Mouse (Mus musculus) cerebellum, adult 9-10 months (tissue): ENCODE data around the gene Olfr1457.

Source experiments
- DNase-seq: peaks from one replicate; pipeline ENCODE4 v3.0.0; 2022

Olfr1457 gene

GRCm38 (mm10) chr19:13097791-13098190 is at the start of gene Olfr1457:
Gene Olfr1457 (minus strand): TSS chr19:13097891.
- DNase-seq = no peak

DNA sequence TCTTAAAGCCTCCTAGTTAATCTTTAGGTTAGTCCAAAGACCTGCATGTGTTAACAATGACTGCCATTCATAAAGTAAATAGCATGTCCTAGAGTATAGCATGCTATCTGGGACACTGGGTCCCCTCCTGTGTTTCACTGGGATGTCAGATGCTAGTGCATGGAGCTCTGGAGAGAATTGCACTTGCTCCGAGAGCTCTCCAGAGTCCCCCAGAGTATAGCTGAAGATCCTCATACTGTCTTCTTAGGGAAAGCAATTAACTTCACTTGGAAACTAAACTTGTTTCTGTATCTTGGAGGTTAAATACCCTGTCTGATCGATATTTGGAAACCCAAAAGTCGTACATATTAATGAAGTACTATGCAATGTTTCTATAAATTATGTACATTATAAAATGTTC is 9.0 kb upstream of the Olfr1457 start, which contains the start of gene Olfr1458:
Gene Olfr1458 (minus strand): TSS at position 101 of the 400 bp plus-strand sequence.
- DNase-seq = no peak

GRCm38 (mm10) chr19:13093908-13094307 is 3.8 kb downstream of the Olfr1457 start:
- no peak for DNase-seq

DNA sequence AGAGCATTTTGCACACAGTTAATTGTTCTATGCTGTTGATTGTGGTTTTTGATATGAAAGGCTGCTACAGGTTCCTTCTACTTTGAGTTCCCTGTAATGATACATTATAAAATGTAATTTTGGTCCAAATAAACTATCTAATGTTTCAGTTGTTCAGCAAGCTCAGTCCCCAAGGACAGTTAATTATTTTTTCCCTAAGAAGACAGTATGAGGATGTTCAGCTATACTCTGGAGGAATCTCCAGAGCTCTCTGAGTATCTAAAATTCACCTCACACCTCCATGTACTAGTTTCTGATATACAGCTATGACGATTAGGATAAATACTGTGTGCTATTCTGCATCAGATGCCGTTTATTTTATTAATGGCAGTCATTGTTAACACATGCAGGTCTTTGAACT is 37.4 kb downstream of the Olfr1457 start, which contains the start of gene Olfr1454:
Gene Olfr1454 (plus strand): TSS at position 301 of the 400 bp plus-strand sequence.
- no peak for DNase-seq
